Mouse (Mus musculus) embryonic fibroblast, embryonic 13.5 days (primary cell): ENCODE data around the gene 1700013F07Rik.

ENCODE experiments used
- CTCF ChIP-seq: IDR thresholded peaks from 2 replicates; pipeline ENCODE4 v1.5.1; 2011; ENCODE audit warnings: mild to moderate bottlenecking, control low read depth, low read length, moderate library complexity, borderline replicate concordance; ENCODE audit not compliant: insufficient read depth
- POLR2A ChIP-seq: IDR thresholded peaks from 2 replicates; pipeline ENCODE4 v1.6.1; 2011; ENCODE audit warnings: low read depth, mild to moderate bottlenecking, control low read depth, low read length, moderate library complexity

DNA sequence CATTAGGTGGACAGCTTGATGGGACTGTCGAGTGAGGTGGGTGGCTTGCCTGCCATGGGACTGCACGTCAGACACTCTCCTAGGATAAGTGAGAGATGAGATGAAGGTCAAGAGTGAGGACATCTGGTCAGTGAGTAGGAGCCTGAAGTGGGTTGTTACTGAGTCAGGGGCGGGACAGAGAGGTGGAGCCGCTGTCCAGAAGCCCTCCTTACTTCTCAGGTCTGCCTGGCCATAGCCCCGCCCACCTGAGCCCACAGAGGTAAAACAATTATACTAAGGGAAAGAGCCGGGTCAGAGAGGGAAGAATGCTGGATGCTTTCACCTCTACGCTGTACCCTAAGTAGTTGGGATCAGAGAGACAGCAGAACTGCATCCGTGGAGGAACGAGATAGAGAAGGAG, 36.3 kb upstream of the 1700013F07Rik start:
- TF ChIP-seq POLR2A (no peak), CTCF (no peak)
